Mouse (Mus musculus) erythroblast, adult 5-6 weeks (primary cell): ENCODE data around the gene Ppp2r2c. TPM values are rescaled to one million over a fixed set of nuclear protein-coding genes. Genes with fewer than 3 reads are reported as not detected.

Experiments used
- ATAC-seq: replicated peaks from 2 replicates; pipeline ENCODE4 v1.8.0; 2016; ENCODE audit warnings: moderate number of reproducible peaks, mild to moderate bottlenecking, moderate TSS enrichment, inconsistent platforms; ENCODE audit not compliant: poor library complexity, low FRiP score, severe bottlenecking
- total RNA-seq, 2 experiments: library from RNA; stranded (forward) in 1 of 2; stranded (reverse) in 1 of 2; fragments of 150-400 nt in 1 of 2; fragments of 200-764, 138-1000 nt in 1 of 2; gene quantifications; 2 replicates each; pipeline versions ENCODE4 v1.2.3 to v1.2.4; 2015 to 2017; ENCODE audit warnings: low replicate concordance in 2 of 2

Gene Ppp2r2c
- total RNA-seq, 2 experiments from 2014 or later: 0.26 TPM; not detected in 1

DNA sequence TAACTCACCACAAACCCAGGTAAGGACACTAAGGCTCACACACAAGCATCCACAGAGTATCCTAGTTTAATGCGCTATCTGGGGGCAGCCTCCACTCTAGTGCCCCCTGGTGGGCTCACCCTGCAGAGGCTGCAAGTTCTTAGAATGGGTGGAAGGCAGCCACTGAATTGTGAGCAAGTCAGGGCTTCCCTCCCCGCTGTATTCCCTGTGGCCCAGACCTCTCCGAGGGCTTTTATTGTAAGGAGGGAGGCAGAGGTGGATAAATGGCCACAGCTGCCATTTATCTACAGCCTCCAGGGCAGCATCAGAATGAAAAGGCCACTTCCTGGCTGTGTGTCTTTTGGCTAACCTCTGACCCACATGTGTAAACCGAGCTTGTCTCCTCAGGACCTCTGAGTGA is 87.1 kb downstream of the Ppp2r2c start:
- ATAC-seq: no peak

GRCm38 (mm10) chr5:36958837-36959236 is 90.5 kb downstream of the Ppp2r2c start:
- peak; percentile 58; the same call in 1 of the 2 replicates for ATAC-seq

GRCm38 (mm10) chr5:36960501-36960900 is 92.2 kb downstream of the Ppp2r2c start:
- no peak for ATAC-seq

GRCm38 (mm10) chr5:36971587-36971986 is 103.3 kb downstream of the Ppp2r2c start:
- ATAC-seq: no peak

- ATAC-seq: no peak
Observed at GRCm38 (mm10) chr5:36975336-36975735, 107.0 kb downstream of the Ppp2r2c start.

GRCm38 (mm10) chr5:36977809-36978208 is 109.5 kb downstream of the Ppp2r2c start:
- no peak for ATAC-seq

- ATAC-seq: no peak
Observed at GRCm38 (mm10) chr5:36979001-36979400, 110.7 kb downstream of the Ppp2r2c start.

DNA sequence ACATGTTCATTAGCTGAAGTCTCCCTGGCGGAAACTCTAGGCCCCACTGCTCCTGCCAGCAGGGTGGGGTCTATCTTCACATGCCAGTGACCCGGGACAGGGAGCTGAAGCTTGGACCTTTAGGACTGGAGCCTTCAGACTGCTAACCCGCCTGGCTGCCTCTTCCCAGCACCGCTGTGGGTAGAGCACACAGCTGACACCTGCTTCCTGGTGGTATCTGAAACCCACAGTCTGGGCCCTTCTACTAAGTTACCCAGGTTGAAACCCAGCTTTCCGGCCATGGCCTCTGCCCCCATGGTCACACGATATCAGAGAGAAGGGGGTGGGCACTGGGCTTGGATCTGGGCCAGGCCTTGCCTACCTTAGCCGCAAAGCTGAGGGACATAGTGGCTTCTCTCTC is 111.3 kb downstream of the Ppp2r2c start:
- no peak for ATAC-seq

GRCm38 (mm10) chr5:36982271-36982670 is 114.0 kb downstream of the Ppp2r2c start:
- ATAC-seq: no peak

- ATAC-seq: no peak
Observed at GRCm38 (mm10) chr5:36986617-36987016, 118.3 kb downstream of the Ppp2r2c start.

DNA sequence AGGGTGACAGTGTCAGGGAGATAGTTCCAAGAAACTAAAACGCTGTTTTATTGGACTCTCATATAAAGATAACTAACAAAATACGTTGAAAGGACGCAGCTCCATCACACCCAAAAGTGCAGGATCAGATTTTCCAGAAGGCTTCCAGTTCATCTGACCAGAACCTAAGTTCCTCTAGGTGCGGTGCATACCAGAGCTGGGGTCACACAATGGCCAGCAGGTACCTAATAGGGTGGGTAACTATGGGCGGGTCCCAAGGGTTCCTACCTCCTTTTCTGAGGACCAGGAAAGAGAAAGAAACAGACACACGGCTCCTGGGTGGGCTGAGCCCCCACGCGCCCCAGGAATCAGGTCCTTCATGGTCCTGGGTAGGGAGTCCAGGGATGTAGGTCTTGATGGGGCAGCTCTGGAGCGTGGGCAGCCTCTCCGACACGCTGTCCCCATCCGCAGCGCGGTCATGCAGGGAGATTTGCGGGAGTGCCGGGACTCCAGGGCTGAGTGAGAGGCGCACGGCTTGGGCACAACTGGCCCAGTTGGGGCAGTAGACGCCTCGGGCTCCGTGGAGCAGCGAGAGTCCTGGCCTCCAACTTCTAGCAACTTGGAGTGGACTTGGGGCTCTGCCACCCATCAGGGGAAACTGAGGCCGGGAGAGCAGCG is 119.9 kb downstream of the Ppp2r2c start:
- no peak for ATAC-seq

- no peak for ATAC-seq
Observed at GRCm38 (mm10) chr5:36988781-36989624, 120.7 kb downstream of the Ppp2r2c start, which contains the start of gene Wfs1. TSS of gene Wfs1 (minus strand) at chr5:36989205.

DNA sequence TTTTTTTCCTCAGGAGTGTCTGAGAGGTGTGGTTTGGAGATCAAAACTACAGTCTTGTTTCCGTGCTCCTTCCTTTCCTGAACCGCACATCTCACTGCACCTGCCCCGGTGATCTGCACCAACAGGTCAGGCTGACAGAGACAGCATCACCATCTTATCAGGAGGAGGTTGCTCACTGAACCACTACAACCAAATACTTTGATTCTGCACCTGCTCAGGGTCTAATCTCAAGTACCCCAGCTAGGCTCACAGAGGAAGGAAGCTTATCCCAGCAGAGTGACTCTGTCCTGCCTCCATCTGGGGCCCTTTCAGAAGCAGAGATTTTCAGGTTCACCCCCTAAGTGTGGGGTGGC is 121.3 kb downstream of the Ppp2r2c start:
- no peak for ATAC-seq

DNA sequence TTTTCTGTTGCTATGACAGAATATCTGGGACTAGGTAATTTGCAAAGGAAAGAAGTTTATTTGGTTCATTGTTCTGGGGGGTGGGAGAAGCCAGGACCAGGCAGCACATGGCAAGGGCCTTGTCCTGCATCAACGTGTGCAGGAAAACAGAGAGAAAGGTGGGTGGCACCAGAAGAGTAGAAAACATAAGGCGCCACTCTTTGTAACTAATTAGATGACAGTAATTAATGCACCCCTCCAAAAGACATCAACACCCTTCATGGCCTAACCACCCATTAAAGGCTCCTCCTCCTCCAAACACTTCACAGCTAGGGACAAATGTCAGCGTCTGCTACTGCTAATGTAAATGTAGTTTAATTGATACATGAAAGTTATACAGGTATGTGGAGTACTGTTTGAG is 121.9 kb downstream of the Ppp2r2c start:
- no peak for ATAC-seq

- ATAC-seq: no peak
Observed at GRCm38 (mm10) chr5:36990631-36991350, 122.5 kb downstream of the Ppp2r2c start.

GRCm38 (mm10) chr5:36996410-36996809 is 128.1 kb downstream of the Ppp2r2c start:
- no peak for ATAC-seq

GRCm38 (mm10) chr5:36997996-36998395 is 129.7 kb downstream of the Ppp2r2c start:
- no peak for ATAC-seq

DNA sequence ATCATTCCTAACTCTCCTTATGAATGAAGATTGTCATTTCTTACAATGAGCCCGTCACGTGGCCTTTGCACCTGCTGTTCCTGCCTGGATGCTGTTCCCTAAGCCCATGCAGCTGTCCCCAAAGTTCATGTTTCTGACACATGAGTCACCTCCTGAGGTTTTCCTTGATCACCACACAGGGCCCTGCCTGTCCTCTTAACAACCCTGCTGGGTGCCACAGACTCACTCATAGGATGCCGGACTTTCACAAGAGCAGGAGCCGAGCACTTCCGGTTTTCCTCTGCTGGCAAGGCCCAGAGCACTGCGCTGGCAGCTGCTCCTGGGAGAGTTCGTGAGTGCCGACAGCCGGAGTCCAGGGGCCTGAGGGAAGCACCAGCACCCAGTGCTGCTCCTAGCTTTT is 132.7 kb downstream of the Ppp2r2c start:
- no peak for ATAC-seq

GRCm38 (mm10) chr5:37002001-37002400 is 133.7 kb downstream of the Ppp2r2c start:
- ATAC-seq: no peak; the same call in 1 of the 2 replicates
